Mouse (Mus musculus): ENCODE measurements around the gene Tnfrsf1b.

GRCm38 (mm10) chr4:145203305-145203704 is 43.4 kb downstream of the Tnfrsf1b start:
- TF ChIP-seq CEBPB (IDR thresholded peaks at IDR 0.05; ENCODE audit: insufficient read depth, poor library complexity, severe bottlenecking): no peak
- no peak for TF ChIP-seq USF1 (IDR thresholded peaks at IDR 0.05; ENCODE audit: low read depth)
- TF ChIP-seq MAX (IDR thresholded peaks at IDR 0.05; ENCODE audit: low read depth): no peak
- TF ChIP-seq POLR2A (IDR thresholded peaks at IDR 0.05; ENCODE audit: insufficient read length, low read depth): no peak
- no peak for TF ChIP-seq SRF (IDR thresholded peaks at IDR 0.05; ENCODE audit: control insufficient read depth, insufficient read length, low read depth)
- no peak for TF ChIP-seq MYOG (IDR thresholded peaks at IDR 0.05; ENCODE audit: control insufficient read depth in 1 of 3, insufficient read depth in 1 of 3, insufficient read length in 2 of 3, low read depth in 2 of 3)
- TF ChIP-seq TCF3 (IDR thresholded peaks at IDR 0.05; ENCODE audit: insufficient read length, low read depth): no peak
